Mouse (Mus musculus): ENCODE results near the gene Stard3.
A peak's percentile ranks its signal among the peaks of the same experiment; 100 is the strongest.

Gene Stard3

DNA sequence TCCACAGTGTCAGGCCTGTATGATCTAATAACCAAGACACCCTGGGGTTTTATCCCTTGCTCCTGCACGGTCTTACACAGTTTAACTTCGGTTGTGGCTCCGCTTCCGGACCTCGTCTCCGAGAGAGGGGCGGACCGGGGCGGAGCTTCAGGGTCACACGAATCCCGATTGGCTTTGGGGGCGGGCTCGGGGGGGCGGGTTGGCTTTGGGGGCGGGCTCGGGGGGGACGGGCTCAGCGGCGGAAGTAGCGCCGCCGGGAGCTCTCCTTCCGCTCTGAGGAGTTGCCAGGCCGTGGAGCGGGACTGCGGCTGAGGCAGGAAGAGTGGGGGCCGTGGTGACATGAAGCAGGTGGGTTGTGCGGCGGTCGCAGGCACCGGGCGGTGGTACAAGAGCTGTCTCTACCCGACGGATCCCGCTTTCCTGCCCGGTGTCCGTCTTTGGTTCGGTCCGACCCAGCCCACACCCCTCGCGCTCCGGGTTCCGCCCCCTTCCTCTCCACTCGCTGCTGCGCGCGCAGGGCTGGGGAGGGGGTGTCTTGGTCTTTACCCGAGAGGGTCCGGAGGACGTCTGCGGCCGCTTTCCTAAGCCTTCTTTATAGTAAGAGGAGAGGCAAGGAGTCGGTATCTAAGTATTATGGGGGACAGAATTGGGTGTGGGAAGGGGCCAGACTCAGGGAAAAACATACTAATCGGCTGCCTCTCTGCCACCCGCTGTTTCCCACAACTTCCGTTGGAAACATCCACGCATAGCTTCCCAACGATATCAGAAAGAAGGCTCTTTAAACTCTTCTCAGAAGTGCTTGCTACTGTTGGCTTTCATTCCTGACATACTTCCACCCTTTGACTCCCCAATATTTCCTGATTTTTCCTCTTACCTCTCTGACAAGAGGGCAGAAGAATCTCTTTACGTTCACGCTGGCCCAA lies at the start of gene Stard3:
TSS of gene Stard3 (plus strand) at position 208 of the 923 bp plus-strand sequence.
- DNase-seq = peak; percentile 81

DNA sequence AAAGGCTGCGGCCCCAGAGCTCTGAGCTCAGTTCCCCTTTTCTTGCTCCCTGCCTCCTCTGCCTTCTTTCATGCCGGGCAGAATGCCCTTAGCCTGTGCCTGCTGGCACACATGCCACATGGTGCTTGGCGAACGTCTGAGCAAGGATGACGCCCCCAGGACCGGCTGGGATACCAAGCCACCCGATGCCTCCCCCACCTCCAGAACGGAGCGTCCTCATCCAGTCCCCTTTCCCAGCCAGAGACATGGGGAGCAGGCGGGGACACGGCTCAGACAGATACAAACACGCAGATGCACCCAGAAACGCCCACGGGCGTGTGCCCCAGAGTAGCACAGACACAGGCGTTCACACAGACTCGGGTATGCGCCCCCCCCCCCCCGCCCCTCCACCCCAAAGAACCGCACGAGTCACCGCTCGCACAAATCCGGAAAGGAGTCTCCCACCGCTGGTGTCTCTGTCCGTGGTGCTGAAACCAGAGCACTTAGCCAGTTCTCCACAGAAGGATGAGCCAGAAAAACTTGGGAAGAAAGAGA lies 44.3 kb upstream of the Stard3 start:
- peak; percentile 63 for DNase-seq

DNA sequence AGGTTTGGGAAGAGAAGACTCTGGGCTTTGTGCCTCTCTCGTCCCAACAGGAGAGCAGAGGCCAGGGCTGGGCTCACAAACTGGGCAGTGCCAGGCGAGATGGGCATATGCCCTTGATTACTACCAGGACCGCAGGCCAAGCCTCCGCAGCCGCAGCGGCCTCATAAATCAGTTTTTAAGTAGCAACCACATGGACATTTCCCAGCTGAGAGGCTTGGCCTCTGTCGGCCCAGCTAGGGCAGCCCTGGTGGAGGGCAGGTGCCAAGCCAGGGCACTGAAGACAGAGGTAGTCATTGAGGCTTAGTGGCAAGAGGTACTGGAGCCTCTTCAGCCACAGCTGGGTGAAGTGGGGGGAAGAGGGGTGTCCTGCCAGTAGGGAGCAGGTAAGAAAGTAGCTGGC lies 40.7 kb upstream of the Stard3 start:
- no peak for DNase-seq

DNA sequence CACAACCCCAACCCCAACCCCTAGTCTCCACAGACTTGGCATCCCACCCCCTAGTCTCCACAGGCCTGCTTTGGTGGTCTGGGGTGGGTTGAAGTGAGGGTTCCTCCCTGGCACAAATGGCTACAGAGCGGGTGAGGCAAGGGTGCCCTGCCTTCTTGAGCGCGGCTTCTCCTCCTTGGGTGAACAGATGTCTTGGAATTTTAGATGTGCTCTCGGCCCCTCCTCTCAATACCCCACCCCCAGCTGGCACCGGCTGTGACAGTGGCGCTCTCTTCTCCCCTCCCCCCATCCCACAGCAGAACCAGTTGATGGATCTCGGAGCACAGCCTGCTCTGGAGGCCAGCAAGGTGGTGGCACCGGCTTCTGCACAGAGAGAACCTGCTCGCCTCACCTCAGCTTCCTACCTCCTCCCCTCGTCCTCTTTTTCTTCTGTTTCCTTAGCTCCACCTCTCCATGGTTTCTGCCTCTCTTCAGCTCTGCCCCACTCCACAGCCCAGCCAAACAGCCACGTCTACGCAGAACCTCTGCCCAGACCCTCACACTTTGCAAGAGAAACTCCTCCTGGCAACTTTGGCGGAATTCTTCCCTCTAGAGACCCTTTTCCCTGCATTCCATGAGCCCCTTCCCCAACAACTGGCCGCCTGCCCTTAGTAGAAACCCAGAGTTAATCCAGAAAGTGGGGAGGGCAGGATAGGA lies 39.6 kb upstream of the Stard3 start:
- no peak for DNase-seq

DNA sequence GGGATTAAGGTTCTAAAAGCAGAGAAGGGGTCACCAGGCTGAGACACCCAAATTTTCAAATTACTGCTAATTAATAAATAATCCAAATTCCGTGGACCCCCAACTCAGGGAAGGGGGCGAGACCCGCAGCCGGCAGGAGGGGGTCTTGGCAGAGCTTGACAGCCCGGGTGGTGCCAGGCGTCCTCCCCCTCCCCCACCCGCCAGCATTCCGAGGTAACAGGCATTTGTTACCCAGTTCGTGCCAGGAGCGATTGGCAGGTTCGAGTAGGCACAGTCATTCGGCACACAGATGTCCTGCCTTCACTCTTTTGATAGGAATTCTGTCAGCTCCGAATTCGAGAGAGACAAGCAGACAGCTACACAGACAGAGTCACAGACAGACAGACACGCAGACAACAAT lies 39.0 kb upstream of the Stard3 start:
- DNase-seq = no peak

DNA sequence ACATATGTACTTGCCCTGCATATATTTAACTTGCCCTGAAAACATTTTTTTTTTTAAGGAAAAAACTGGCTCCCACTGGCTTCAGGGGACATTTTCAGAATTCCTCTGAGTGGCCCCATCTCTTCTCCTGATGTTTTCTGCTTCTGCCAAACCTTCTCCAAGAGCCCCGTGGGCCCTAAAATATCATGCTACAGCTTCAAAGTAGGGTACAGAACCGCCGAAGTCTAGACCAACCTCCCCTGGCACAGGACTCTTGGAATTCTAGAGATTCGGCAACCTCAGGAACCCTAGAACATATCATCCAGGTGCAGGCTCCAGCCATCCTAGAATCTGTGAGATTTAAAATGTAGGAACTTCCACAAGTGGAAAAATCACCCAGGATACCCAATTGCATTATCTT lies 38.6 kb upstream of the Stard3 start:
- DNase-seq = no peak

DNA sequence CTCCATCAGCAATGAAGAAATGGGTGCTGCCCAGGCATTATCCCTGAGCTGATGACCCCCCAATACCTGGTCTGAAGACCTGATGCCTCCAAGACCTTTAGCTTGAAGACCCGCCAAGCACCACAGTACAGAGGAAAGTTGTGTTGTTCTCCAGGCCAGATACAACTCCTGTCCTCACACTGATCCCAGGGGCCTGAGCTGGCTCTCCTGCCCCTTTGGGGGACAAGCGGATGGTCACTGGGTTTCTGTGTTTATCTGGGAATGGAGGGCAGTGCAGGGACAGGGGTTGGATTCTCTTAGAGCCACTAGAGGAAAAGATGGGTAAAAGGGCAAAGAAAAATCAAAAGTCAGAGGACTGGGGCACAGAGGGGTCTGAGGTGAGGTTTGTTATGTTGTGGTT lies 38.2 kb upstream of the Stard3 start:
- DNase-seq = no peak

DNA sequence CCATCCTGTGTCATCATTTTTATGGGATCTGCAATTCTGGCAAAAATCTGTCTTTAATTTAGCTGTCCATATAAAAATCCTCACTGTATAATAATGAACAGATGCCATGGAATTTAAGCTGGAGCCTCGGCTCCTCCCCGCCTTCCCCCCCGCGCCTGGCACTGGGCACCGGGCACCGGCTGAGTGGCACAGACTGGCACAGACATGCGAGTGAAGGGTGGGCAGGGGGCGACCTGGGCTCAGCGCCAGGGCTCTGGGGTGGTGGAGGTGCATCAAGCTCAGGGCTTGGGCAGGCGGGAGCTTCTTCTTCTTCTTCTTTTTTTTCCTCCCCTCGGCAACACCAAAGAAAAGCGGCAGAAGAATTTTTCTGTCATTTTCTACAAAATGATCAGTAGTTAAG lies 37.8 kb upstream of the Stard3 start:
- DNase-seq = no peak

DNA sequence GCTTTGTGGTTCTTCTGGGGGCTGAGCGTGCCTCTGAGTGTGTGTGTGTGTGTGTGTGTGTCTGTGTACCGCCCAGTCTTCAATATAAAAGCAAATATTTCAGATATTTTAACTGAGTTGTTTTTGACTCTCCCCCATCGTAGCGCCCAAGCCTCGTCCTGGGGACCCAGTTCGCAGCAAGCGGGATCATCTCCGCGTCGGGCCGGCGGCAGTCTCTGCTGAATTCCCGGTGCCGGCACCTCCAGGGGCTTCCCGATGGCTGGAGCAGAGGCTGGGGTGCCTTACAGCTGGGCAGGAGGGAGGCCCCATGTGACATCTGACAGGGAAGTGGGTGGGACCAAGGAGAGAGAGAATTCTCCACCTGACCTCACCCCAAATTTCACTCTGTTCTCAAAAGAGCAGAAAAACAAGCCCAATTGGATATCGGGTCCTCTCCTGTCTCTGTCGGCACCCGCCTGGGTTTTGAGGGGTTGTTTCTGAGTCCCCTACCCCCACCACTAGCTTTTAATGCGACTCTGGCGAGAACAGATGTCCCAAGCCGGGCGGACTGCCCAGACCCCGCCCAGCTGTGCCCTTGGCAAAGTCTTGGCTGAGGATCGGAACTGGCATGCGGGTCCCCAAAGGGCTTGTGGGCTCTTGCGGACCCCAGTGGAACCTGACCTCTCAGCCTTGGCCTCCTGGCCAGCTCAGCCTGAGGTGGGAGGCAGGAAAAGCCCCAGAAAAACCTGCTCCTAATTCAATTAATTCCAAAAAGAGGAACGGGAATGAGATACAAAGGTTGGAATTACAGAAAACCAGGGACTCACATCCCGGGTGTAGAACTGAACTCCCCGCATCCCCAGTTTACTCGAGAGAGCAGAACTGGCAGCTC lies 37.1 kb upstream of the Stard3 start:
- no peak for DNase-seq

DNA sequence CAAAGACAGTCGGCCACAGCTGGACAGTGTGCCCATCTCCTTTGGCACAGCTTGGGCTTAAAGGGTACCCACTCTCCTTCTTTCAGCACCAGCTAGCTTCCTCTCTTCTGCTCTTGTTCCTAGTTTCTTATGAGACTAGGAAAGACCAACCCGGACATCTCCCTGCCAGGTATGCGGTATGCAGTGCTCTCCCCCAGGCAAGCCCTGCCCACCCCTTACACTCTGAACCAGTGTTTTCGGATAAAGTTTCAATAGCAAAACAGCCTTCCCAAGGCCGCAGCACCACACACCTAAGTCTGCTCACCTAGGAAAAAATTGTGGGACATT lies 36.5 kb upstream of the Stard3 start:
- DNase-seq = no peak

DNA sequence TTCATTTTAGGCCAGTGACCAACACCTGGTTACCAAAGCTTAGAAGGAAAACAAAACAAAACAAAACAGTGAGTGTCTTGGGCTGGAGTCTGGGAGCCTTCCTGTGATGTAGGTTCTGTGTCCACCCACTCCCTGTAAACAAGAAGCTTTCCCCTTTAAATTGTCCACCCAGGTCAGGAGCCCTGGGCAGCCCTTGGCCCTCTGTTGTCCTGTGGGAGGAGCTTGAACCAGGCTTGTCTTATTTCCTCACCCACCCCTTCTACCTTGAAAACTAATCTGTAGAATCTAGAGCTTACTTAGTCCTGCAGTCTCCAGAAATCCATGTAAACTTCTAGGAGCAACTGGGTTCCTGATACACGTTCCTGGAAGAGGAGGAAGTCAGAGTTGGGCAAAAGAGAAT lies 36.0 kb upstream of the Stard3 start:
- DNase-seq = no peak

DNA sequence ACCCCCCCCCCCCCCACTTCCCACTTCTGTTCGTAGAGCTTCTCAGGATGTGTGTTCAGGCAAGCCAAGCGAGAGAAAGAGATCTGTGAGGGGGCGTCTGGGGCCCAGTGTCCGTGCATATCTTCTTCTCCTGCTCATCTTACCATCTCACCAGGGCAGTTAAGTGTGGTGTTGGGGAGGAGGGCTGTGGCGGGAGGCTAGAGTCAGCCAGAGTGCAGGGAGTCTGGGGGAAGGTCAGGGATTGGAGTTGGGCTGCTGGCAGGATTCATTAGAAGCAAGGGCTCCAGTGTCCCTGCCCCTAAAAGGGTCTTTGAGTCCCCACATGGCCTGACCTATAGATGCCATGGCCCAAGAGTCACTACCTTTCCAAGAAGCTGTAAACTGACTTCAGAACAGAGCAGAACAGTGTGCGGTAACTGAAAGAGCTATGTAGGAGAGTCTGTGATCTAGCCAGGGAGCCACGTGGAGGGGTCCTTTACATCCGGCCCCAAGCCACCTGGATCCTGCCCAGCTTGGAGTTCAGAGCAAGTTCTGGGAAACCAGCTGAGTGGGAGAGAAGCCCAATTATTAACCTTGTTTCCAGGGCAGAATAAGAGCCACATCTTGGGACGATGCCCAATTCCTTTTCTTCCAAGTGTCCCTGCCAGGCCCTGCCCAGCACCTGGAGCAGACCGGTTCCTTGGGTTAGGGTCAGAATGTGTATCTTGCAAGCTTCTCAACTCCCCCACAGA lies 34.9 kb upstream of the Stard3 start:
- no peak for DNase-seq

DNA sequence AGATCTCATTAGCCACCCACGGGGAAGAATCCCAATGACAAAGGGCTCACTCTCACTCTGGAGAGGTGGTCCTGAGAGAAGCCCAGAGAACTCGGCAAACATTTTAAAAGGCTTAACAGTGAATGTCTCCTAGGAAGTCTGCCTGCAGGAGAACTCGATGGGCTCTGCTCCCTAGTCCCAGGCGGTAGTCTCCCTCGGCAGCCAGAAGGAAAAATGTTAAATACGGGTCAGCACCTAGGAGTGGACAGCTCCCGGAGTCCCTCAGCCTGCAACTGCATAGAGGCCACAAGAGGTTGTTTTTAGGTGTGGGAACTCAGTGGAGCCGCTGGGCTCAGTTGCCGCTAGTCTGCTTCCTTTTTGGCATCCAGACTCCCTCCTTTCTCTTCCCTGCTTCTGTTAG lies 34.2 kb upstream of the Stard3 start:
- DNase-seq = no peak

DNA sequence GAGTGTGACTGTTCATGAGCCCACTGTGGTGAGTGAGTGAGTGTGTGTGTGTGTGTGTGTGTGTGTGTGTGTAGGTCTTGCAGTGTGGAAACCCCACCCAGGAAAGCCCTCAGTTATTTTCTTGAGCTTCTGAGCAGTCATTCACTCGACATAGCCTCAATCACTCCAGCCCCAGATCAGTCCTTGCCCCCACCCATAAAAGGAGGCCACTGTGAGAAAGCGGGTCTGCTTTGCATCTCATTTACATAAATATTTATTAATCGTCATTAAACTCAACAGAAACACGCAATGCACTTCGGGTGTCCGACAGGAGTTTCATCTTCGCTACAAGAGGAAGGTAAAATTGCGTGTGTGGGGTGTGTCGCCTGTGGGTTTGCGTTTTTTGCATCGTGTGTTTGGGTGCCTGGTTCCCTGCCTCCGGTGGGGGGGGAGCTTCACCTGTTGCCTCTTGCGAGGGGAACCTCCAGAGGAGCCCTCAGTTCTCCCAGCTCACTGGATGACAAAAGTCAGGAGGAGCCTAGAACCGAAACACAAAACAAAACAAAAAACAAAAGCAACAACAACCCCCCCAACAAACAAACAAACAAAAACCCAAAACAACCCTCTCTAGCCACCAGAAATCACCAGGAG lies 32.9 kb upstream of the Stard3 start:
- no peak for DNase-seq

DNA sequence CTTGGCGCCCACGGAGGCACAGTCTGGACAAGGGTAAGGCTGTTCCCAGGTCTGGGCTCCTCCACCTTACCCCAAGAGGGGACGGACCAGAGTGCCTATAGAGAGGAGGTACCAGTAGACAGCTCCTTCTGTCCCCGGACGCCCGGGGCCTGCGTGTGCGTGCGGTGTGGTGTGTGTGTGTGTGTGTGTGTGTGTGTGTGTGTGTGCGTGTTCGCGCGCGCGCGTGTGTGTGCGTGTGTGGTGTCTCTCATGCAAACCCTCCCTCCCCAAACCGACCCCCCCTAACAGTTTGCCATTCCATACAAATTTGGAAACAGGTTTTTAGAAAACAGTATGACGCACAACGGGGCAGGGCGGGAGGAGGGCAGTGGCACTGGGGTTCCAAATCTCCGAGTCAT lies 32.3 kb upstream of the Stard3 start:
- no peak for DNase-seq

DNA sequence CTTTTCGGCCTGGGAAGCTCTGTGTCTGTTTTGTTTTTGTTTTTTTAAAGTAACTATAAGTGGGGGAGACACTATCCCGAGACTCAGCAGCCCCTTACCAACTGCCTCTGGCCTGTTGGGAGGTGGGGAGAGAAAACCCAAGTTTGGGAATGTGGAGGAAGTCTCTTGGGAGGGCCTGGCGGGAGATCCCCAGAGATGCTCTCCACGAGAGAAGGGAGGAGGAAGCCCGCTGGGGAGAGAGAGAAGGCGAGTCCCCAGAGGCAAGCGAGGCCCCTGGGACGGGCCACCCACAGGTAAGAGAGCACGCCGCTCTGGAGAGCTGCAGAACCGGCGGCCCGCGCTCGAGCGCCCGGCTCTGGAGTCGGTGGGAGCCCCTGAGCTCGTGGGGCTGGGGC lies 31.4 kb upstream of the Stard3 start:
- no peak for DNase-seq

DNA sequence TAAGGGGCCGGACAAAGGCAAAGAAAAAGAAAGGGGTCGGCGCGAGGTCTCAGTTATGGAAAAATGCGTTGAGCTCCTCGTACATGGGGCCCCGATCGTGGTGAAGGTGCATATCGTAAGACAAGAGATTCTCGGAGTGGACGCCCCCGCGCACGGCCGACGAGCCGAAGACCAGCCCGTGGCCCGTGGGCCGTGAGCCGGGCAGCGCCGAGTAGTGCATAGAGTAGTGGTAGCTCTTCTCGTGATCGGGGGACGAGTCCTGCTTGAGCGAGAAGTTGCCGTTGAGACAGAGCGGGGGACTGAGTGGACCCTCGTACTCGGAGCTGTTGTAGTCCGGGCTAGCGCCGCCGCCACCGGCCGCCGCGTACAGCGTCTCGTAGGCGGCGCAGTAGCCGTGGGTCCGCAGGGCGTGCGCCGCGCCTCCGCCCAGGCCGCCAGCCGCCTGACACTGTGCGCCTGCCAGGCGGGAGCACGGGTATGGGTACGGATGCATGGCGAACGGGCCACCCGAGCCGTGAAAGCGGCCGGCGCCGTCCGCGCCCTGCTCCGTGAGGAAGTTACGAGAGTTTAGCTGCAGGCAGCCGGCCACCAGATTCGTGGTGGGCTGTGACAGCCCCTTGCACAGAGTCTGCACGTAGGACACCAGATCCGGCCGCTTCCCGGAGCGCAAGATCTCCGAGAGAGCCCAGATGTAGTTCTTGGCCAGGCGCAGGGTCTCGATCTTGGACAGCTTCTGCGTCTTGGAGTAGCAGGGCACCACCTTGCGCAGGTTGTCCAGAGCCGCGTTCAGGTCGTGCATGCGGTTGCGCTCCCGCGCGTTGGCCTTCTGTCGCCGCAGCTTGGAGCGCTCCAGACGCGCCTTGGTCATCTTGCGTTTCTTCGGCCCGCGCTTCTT lies 30.8 kb upstream of the Stard3 start:
- DNase-seq = no peak

DNA sequence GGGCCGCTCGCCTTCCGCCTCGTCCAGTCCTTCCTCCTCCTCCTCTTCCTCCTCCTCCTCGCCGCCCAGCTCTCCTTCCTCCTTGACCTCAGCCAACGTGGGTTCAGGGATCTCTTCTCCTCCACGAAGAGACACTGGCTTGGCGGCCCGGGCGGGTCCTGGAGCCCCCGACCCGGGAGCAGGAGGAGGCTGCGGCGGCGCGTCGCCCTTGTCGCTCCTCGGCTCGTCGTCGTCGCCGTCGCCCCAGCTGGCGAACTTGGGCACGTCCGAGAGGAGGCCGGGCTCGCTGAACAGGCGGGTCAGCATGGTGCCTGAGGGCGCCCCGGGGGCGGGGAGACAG lies 30.2 kb upstream of the Stard3 start:
- no peak for DNase-seq

DNA sequence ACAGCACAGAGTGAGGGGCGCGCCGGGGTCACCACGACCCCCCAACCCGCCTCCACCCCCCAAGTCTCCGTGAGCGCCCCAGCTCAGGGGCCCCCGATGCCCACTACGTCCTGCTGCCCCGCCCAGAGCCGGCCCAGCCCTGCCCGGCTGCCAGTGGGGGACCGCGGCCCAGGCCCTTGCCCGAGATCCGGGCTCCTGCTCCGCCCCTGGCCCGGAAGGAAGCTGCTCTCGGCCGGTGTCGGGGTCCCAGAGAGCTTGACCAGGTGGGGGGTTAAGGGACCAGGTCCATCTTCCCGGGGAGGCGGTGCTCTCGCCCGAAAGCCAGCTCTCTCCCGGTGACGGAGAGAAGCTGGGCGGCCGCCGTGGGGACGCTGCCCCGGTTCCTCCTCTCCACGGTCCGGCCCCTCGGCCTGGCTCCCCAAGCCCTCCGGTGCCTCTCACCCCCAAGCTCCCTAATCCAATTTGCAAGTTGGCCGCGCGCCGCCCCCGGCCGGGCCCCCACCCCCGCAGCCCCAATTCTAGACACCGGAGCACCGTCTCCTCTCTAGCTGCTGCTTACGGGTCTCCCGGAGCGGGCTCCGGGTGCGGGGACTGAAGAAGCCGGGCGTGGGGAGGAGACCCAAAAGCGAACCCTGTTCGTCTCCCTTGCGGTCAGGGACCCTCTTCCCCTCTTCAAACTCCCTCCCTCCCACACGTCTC lies 29.6 kb upstream of the Stard3 start:
- peak; percentile 58 for DNase-seq
